Mouse (Mus musculus): ENCODE results near the gene Neurog2. TPM values are rescaled to one million over a fixed set of nuclear protein-coding genes. Genes with fewer than 3 reads are reported as not detected.

The Neurog2 gene
- polyA plus RNA-seq, 1 experiment = not detected

- 24% methylated on average over 37 of the region's 37 CpGs for WGBS
- Histone ChIP-seq H3K4me3 (ENCODE audit: insufficient read depth, low read depth, low read length) (no peak overlapping the region), H3K4me1 (ENCODE audit: control insufficient read depth, insufficient read depth, low read length) (peaks cover 5% of the 10 kb centered on the region; the same call in 1 of the 2 replicates), H3K27ac (ENCODE audit: insufficient read depth, low read depth, low read length) (no peak overlapping the region)
- TF ChIP-seq CTCF (IDR thresholded peaks at IDR 0.05; ENCODE audit: insufficient read depth, low read depth, low read length) = no peak
- no peak for TF ChIP-seq POLR2A (IDR thresholded peaks at IDR 0.05; ENCODE audit: insufficient read depth, low read depth, low read length)
Measured at GRCm38 (mm10) chr3:127640762-127641700, 8.1 kb downstream of the Neurog2 start.

- WGBS = 55% methylated on average over 5 of the region's 5 CpGs
Measured at GRCm38 (mm10) chr3:127642211-127642610, 9.3 kb downstream of the Neurog2 start.

GRCm38 (mm10) chr3:127646156-127646825, 13.4 kb downstream of the Neurog2 start:
- 40% methylated on average over 18 of the region's 18 CpGs for WGBS
- TF ChIP-seq CTCF (IDR thresholded peaks at IDR 0.05; ENCODE audit: insufficient read depth, low read depth, low read length) (no peak), POLR2A (IDR thresholded peaks at IDR 0.05; ENCODE audit: insufficient read depth, low read depth, low read length) (no peak)
- no peaks in the 10 kb centered on the region for H3K4me1 ChIP-seq (ENCODE audit: control insufficient read depth, insufficient read depth, low read length)

More at GRCm38 (mm10) chr3:127642211-127642610, 9.3 kb downstream of the Neurog2 start:
- TF ChIP-seq POLR2A (IDR thresholded peaks at IDR 0.05; ENCODE audit: insufficient read depth, low read depth, low read length) (no peak), CTCF (IDR thresholded peaks at IDR 0.05; ENCODE audit: insufficient read depth, low read depth, low read length) (no peak)
- Histone ChIP-seq H3K4me1 (ENCODE audit: control insufficient read depth, insufficient read depth, low read length) (peaks cover 5% of the 10 kb centered on the region; the same call in 1 of the 2 replicates), H3K27ac (ENCODE audit: insufficient read depth, low read depth, low read length) (no peak overlapping the region), H3K4me3 (ENCODE audit: insufficient read depth, low read depth, low read length) (no peak overlapping the region)

GRCm38 (mm10) chr3:127651742-127652653, 19.1 kb downstream of the Neurog2 start:
- Histone ChIP-seq H3K4me1 (ENCODE audit: control insufficient read depth, insufficient read depth, low read length) (no peaks in the 10 kb centered on the region), H3K4me3 (ENCODE audit: insufficient read depth, low read depth, low read length) (no peak overlapping the region), H3K27ac (ENCODE audit: insufficient read depth, low read depth, low read length) (no peak overlapping the region)
- TF ChIP-seq POLR2A (IDR thresholded peaks at IDR 0.05; ENCODE audit: insufficient read depth, low read depth, low read length) (no peak), CTCF (IDR thresholded peaks at IDR 0.05; ENCODE audit: insufficient read depth, low read depth, low read length) (no peak)
- WGBS = 43% methylated on average over 7 of the region's 7 CpGs

More at GRCm38 (mm10) chr3:127646156-127646825, 13.4 kb downstream of the Neurog2 start:
- Histone ChIP-seq H3K4me3 (ENCODE audit: insufficient read depth, low read depth, low read length) (no peak overlapping the region), H3K27ac (ENCODE audit: insufficient read depth, low read depth, low read length) (no peak overlapping the region)

GRCm38 (mm10) chr3:127660712-127661111, 27.8 kb downstream of the Neurog2 start:
- Histone ChIP-seq H3K4me1 (ENCODE audit: control insufficient read depth, insufficient read depth, low read length) (no peaks in the 10 kb centered on the region), H3K27ac (ENCODE audit: insufficient read depth, low read depth, low read length) (no peak overlapping the region), H3K4me3 (ENCODE audit: insufficient read depth, low read depth, low read length) (no peak overlapping the region)
- 92% methylated on average over 7 of the region's 7 CpGs for WGBS
- no peak for TF ChIP-seq CTCF (IDR thresholded peaks at IDR 0.05; ENCODE audit: insufficient read depth, low read depth, low read length)
- TF ChIP-seq POLR2A (IDR thresholded peaks at IDR 0.05; ENCODE audit: insufficient read depth, low read depth, low read length) = no peak

GRCm38 (mm10) chr3:127661646-127662531, 29.0 kb downstream of the Neurog2 start:
- Histone ChIP-seq H3K4me3 (ENCODE audit: insufficient read depth, low read depth, low read length) (no peak overlapping the region), H3K27ac (ENCODE audit: insufficient read depth, low read depth, low read length) (no peak overlapping the region), H3K4me1 (ENCODE audit: control insufficient read depth, insufficient read depth, low read length) (no peaks in the 10 kb centered on the region)
- 37% methylated on average over 22 of the region's 22 CpGs for WGBS
- TF ChIP-seq CTCF (IDR thresholded peaks at IDR 0.05; ENCODE audit: insufficient read depth, low read depth, low read length) = no peak

- no peak overlapping the region for H3K27ac ChIP-seq (ENCODE audit: insufficient read depth, low read depth, low read length)
- H3K4me1 ChIP-seq (ENCODE audit: control insufficient read depth, insufficient read depth, low read length) = no peaks in the 10 kb centered on the region
- TF ChIP-seq CTCF (IDR thresholded peaks at IDR 0.05; ENCODE audit: insufficient read depth, low read depth, low read length) (no peak), POLR2A (IDR thresholded peaks at IDR 0.05; ENCODE audit: insufficient read depth, low read depth, low read length) (no peak)
- WGBS = 91% methylated on average over 15 of the region's 15 CpGs
- H3K4me3 ChIP-seq (ENCODE audit: insufficient read depth, low read depth, low read length) = no peak overlapping the region
Measured at GRCm38 (mm10) chr3:127679703-127680102, 46.8 kb downstream of the Neurog2 start.

Other genes with a start within 250 kb of the Neurog2 start
- 423 and 477 TPM in 2 replicates for gene Ank2, start 133.8 kb upstream of the Neurog2 start, polyA plus RNA-seq (2012; ENCODE audit: insufficient read depth, insufficient read length, low replicate concordance, missing spikeins)
- not detected in 2 replicates for gene Larp7, start 79.8 kb upstream of the Neurog2 start, polyA plus RNA-seq (2012; ENCODE audit: insufficient read depth, insufficient read length, low replicate concordance, missing spikeins)
- not detected in 2 replicates for gene Zgrf1, start 79.6 kb upstream of the Neurog2 start, polyA plus RNA-seq (2012; ENCODE audit: insufficient read depth, insufficient read length, low replicate concordance, missing spikeins)
- not detected in 2 replicates for gene Alpk1, start 147.4 kb downstream of the Neurog2 start, polyA plus RNA-seq (2012; ENCODE audit: insufficient read depth, insufficient read length, low replicate concordance, missing spikeins)
- not detected in 2 replicates for gene Tifa, start 156.7 kb downstream of the Neurog2 start, polyA plus RNA-seq (2012; ENCODE audit: insufficient read depth, insufficient read length, low replicate concordance, missing spikeins)
- gene Ap1ar, start 204.4 kb downstream of the Neurog2 start, polyA plus RNA-seq (2012; ENCODE audit: insufficient read depth, insufficient read length, low replicate concordance, missing spikeins) = not detected in 2 replicates